Mouse (Mus musculus): ENCODE data around the gene Tdp2. TPM values are rescaled to one million over a fixed set of nuclear protein-coding genes. Genes with fewer than 3 reads are reported as not detected.

Tdp2 gene
- total and polyA plus RNA-seq, 3 experiments = 33.1 to 45.3 TPM; not detected in 1

GRCm38 (mm10) chr13:24851989-24852388 is 20.5 kb downstream of the Tdp2 start:
- Histone ChIP-seq H3K27me3 (ENCODE audit: control insufficient read depth in 1 of 2, insufficient read depth in 2 of 2, low read length in 2 of 2) (no peaks in the 10 kb centered on the region), H3K4me3 (ENCODE audit: control insufficient read depth in 1 of 2, insufficient read depth in 1 of 2, low read depth in 2 of 2, low read length in 2 of 2) (no peak overlapping the region), H3K79me2 (ENCODE audit: control insufficient read depth, insufficient read depth, low read length, poor library complexity) (no peaks in the 10 kb centered on the region), H3K27ac (ENCODE audit: control insufficient read depth, low read depth, low read length) (no peak overlapping the region), H3K9me3 (replicated peaks; ENCODE audit: insufficient read depth, low read length) (no peaks in the 10 kb centered on the region), H3K36me3 (ENCODE audit: control insufficient read depth in 1 of 2, insufficient read depth in 2 of 2, low read length in 2 of 2) (peaks cover 0 to 2% of the 10 kb centered on the region in 2 experiments; a peak in 2 of 4 replicates), H3K4me1 (ENCODE audit: control insufficient read depth in 1 of 2, insufficient read depth in 2 of 2, low read length in 2 of 2) (0 out of 4 replicates have a peak, but pooled peaks cover 0 to 3% of the 10 kb centered on the region in 2 experiments), H3K9ac (ENCODE audit: control insufficient read depth, low read depth, low read length, poor library complexity, severe bottlenecking) (no peak overlapping the region)
- TF ChIP-seq ZNF384 (IDR thresholded peaks at IDR 0.05; ENCODE audit: low read depth, low read length) = no peak
- TF ChIP-seq ELF1 (IDR thresholded peaks at IDR 0.05; ENCODE audit: low read depth, low read length) = no peak
- TF ChIP-seq MEF2A (IDR thresholded peaks at IDR 0.05; ENCODE audit: extremely low read depth, insufficient replicate concordance, low read depth, low read length, poor library complexity, severe bottlenecking) = no peak
- no peak for TF ChIP-seq TCF12 (IDR thresholded peaks at IDR 0.05; ENCODE audit: low read depth, low read length)
- TF ChIP-seq MAZ (IDR thresholded peaks at IDR 0.05; ENCODE audit: low read depth, low read length) = no peak
- no peak for TF ChIP-seq HCFC1 (IDR thresholded peaks at IDR 0.05; ENCODE audit: low read depth, low read length)
- no peak for TF ChIP-seq SMC3 (IDR thresholded peaks at IDR 0.05; ENCODE audit: low read depth, low read length)
- no peak for TF ChIP-seq RCOR1 (IDR thresholded peaks at IDR 0.05; ENCODE audit: low read depth, low read length)
- no peak for TF ChIP-seq E2F4 (IDR thresholded peaks at IDR 0.05; ENCODE audit: borderline replicate concordance, low read depth, low read length)
- TF ChIP-seq ZC3H11A (IDR thresholded peaks at IDR 0.05; ENCODE audit: low read depth, low read length) = no peak
- TF ChIP-seq USF1 (IDR thresholded peaks at IDR 0.05; ENCODE audit: low read depth, low read length) = no peak
- TF ChIP-seq JUND (IDR thresholded peaks at IDR 0.05; ENCODE audit: low read depth, low read length) = no peak
- no peak for TF ChIP-seq ETS1 (IDR thresholded peaks at IDR 0.05; ENCODE audit: low read depth, low read length)
- TF ChIP-seq SIN3A (IDR thresholded peaks at IDR 0.05; ENCODE audit: low read length) = no peak
- no peak for TF ChIP-seq MAFK (IDR thresholded peaks at IDR 0.05; ENCODE audit: borderline replicate concordance, low read depth, low read length)
- TF ChIP-seq CHD2 (IDR thresholded peaks at IDR 0.05; ENCODE audit: low read length) = no peak
- DNase-seq (ENCODE audit: low read depth, low spot score) = no peak

- Histone ChIP-seq H3K27ac (ENCODE audit: control insufficient read depth, low read depth, low read length) (no peak overlapping the region), H3K79me2 (ENCODE audit: control insufficient read depth, insufficient read depth, low read length, poor library complexity) (no peaks in the 10 kb centered on the region), H3K27me3 (ENCODE audit: control insufficient read depth in 1 of 2, insufficient read depth in 2 of 2, low read length in 2 of 2) (no peaks in the 10 kb centered on the region), H3K9ac (ENCODE audit: control insufficient read depth, low read depth, low read length, poor library complexity, severe bottlenecking) (no peak overlapping the region), H3K36me3 (ENCODE audit: control insufficient read depth in 1 of 2, insufficient read depth in 2 of 2, low read length in 2 of 2) (peaks cover 0 to 2% of the 10 kb centered on the region in 2 experiments; a peak in 2 of 4 replicates), H3K4me3 (ENCODE audit: control insufficient read depth in 1 of 2, insufficient read depth in 1 of 2, low read depth in 2 of 2, low read length in 2 of 2) (no peak overlapping the region), H3K9me3 (replicated peaks; ENCODE audit: insufficient read depth, low read length) (no peaks in the 10 kb centered on the region), H3K4me1 (ENCODE audit: control insufficient read depth in 1 of 2, insufficient read depth in 2 of 2, low read length in 2 of 2) (0 out of 4 replicates have a peak, but pooled peaks cover 0 to 3% of the 10 kb centered on the region in 2 experiments)
- no peak for TF ChIP-seq MEF2A (IDR thresholded peaks at IDR 0.05; ENCODE audit: extremely low read depth, insufficient replicate concordance, low read depth, low read length, poor library complexity, severe bottlenecking)
- TF ChIP-seq TCF12 (IDR thresholded peaks at IDR 0.05; ENCODE audit: low read depth, low read length) = no peak
- no peak for DNase-seq (ENCODE audit: low read depth, low spot score)
Measured at GRCm38 (mm10) chr13:24852570-24852969, 21.1 kb downstream of the Tdp2 start.
